Mouse (Mus musculus) bone marrow macrophage, adult 2 months (primary cell): ENCODE measurements around the gene Samd13. TPM values are rescaled to one million over a fixed set of nuclear protein-coding genes. Genes with fewer than 3 reads are reported as not detected.

Experiments
- H3K27ac ChIP-seq: 2 replicates; pipeline ENCODE4 v1.5.1; 2012; ENCODE audit warnings: low read depth, low read length; ENCODE audit not compliant: insufficient read depth
- H3K4me1 ChIP-seq: 2 replicates; pipeline ENCODE4 v1.6.1; 2012; ENCODE audit warnings: low read length; ENCODE audit not compliant: control insufficient read depth, insufficient read depth
- H3K4me3 ChIP-seq: 2 replicates; pipeline ENCODE4 v1.5.1; 2012; ENCODE audit warnings: mild to moderate bottlenecking, low read length, moderate library complexity; ENCODE audit not compliant: insufficient read depth
- CTCF ChIP-seq: IDR thresholded peaks from 2 replicates; pipeline ENCODE4 v1.5.1; 2012; ENCODE audit warnings: low read depth, mild to moderate bottlenecking, low read length, moderate library complexity
- POLR2A ChIP-seq: IDR thresholded peaks from 2 replicates; pipeline ENCODE4 v1.6.1; 2012; ENCODE audit warnings: mild to moderate bottlenecking, low read depth, low read length, borderline replicate concordance
- polyA plus RNA-seq: library from polyadenylated mRNA; stranded (reverse); fragments of >200 nt; gene quantifications from 2 replicates; pipeline ENCODE4 v1.2.4, GENCODE M21; 2012; ENCODE audit not compliant: missing spikeins, insufficient read depth, insufficient read length

The Samd13 gene
- polyA plus RNA-seq, 1 experiment = not detected

DNA sequence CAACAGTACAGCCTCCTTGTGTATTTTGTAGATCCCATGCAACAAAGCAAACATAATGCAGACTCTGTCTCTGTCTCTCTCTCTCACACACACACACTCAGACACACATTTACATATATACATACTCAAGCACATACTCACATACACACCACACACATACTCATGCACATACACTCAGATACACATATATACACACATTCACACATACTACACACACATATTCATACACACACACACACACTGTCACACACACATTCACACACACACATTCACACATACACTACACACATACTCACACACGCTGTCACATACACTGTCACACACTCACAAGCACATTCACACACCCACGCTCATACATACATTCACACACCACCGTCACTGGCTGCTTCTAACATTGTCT is 82.9 kb downstream of the Samd13 start:
- no peak for TF ChIP-seq POLR2A
- no peak for TF ChIP-seq CTCF
- H3K27ac ChIP-seq = no peak overlapping the region
- H3K4me3 ChIP-seq = no peak overlapping the region
- peaks cover 6% of the 10 kb centered on the region for H3K4me1 ChIP-seq

DNA sequence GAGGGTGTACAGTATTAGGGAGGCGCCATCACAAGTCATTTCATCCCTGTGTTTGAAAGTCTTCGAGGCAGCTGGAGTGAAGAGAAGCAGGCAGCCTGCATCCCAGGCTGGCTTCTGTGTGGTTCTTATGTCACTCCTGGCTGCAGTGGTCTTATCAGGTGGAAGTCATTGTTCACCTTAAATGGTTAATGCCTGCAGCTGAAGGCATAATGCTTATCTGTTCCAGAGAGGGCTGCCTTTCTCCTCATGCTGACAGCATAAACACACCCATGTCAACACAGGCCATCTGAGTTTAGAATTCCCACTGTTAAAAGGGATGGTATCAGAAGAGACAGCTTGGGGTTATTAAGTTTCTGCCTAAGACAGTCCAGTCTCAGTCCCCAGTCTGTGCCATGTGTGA is 84.2 kb downstream of the Samd13 start:
- Histone ChIP-seq H3K27ac (no peak overlapping the region), H3K4me3 (no peak overlapping the region), H3K4me1 (no peaks in the 10 kb centered on the region)
- TF ChIP-seq CTCF (no peak), POLR2A (no peak)

DNA sequence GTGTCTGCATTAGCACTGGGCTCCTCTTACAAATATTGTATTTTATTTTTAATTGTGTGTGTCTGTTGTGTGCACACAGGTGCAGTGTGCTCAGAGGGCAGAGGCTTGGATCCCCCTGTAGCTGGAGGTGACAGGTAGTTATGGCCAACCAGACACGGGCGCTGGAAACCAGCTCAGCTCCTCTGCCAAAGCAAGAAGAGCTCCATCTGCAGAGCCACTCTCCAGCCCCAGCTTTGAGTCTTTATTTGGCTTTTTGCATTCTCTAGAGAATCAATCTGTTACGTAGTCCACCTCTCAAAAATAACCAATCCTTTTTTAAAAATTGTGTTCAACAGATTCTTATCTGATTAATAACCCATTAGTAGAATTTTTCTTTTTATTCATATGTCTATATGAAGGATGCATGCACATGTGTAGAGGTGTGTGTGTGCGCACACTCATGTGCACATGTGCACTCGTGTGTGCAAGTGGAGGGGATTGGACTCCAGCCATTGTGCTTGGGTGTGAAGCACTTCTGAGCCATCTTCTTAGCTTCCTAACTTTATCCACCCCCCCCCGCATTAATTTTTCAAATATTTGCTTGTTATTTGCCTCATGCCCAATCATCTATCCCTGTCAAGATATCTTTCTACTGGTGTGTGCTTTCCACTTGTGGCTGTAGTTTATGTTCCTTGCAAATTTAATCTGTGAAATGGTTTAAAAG is 86.0 kb downstream of the Samd13 start:
- no peaks in the 10 kb centered on the region for H3K4me1 ChIP-seq
- no peak for TF ChIP-seq CTCF
- TF ChIP-seq POLR2A = no peak
- H3K4me3 ChIP-seq = no peak overlapping the region
- no peak overlapping the region for H3K27ac ChIP-seq

DNA sequence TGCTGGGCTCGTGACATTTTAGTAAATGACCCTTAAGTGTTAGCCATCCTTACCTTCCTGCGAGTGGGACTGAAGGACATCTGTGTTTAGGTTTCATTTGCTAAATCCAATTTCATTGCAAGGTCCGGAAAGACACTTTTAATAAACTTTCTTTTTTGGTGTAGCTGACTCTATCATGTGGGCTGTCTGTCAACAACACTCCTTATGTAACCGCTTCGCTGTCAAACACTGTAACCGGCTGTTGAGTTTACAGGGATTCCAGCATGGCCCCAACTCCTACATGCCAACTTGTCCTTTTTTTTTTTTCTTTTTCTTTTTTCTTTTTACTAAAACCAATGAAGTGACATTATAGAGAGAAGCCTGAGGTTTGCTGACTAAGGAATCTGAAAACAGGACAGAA is 87.0 kb downstream of the Samd13 start:
- no peak for TF ChIP-seq POLR2A
- TF ChIP-seq CTCF = no peak
- no peak overlapping the region for H3K27ac ChIP-seq
- H3K4me3 ChIP-seq = no peak overlapping the region
- no peaks in the 10 kb centered on the region for H3K4me1 ChIP-seq

DNA sequence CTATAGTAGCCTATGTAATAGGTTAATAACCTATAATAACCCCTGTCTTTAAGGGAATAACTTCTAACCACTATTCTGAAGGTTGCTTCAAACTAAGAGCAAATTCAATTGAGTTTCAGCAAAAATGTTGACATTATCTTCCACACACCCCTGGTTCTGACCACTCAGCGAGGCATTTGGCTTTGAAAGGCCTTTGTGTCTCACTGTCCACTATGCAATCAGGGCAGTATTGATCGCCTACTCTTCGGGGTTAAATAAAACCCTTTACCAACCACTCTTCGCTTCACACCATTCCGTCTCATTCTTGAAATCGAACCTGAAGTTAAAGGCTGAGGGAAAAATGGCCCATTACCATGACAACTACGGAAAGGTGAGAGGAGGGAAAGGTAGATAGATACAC is 88.5 kb downstream of the Samd13 start:
- no peak overlapping the region for H3K4me3 ChIP-seq
- H3K4me1 ChIP-seq = peaks cover 7% of the 10 kb centered on the region
- no peak overlapping the region for H3K27ac ChIP-seq
- TF ChIP-seq CTCF (no peak), POLR2A (no peak)

DNA sequence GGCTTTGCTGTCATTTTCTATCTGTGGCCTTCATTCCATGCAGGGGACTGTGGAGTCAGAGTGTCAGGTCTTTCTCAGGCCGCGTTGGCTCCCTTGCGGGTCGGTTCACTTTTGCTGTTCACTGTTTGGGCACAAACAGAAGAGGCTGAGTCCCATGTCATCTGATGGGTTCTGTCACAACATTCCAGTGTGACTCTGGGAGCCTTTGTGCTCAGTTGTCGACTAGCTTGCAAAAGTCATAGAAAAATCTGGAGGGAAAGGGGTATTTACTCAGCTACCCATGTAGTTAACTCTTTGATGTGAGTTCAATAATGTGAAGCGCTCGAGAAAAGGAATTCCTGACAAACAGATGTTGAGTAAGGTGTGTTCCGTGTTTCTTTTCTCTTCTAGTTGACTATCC is 89.0 kb downstream of the Samd13 start:
- Histone ChIP-seq H3K4me3 (no peak overlapping the region), H3K4me1 (peaks cover 7% of the 10 kb centered on the region), H3K27ac (no peak overlapping the region)
- TF ChIP-seq CTCF = no peak
- TF ChIP-seq POLR2A = no peak

DNA sequence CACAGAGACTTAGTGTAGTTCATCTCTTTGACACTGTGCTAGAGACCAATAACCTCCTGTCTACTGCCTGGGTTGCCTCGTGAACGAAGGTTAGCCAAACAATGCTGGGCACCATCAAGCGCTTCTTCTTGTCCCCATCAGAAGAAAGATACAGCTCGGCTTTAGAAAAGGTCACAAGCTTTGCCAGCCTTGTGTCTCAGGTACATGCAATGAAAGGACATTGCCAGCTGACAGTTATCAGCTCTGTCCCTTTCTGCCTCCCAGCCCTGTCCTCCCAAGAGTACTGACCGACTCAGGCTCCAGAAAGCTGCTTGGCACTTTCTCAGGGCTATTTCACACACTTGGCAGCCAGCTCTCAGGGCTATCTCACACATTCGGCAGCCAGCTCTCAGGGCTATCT is 90.0 kb downstream of the Samd13 start:
- peaks cover 7% of the 10 kb centered on the region for H3K4me1 ChIP-seq
- H3K4me3 ChIP-seq = no peak overlapping the region
- no peak overlapping the region for H3K27ac ChIP-seq
- TF ChIP-seq POLR2A (no peak), CTCF (no peak)

Other genes with a start within 250 kb of the Samd13 start
- gene Ctbs, start 235.8 kb downstream of the Samd13 start, polyA plus RNA-seq = 27.2 and 31.6 TPM in 2 replicates
- 4.0 and 7.2 TPM in 2 replicates for gene Spata1, start 185.8 kb downstream of the Samd13 start, polyA plus RNA-seq
- 450 and 503 TPM in 2 replicates for gene Gng5, start 185.8 kb downstream of the Samd13 start, polyA plus RNA-seq
- 39.9 and 47.4 TPM in 2 replicates for gene Rpf1, start 164.2 kb downstream of the Samd13 start, polyA plus RNA-seq
- not detected in 2 replicates for gene Uox, start 115.2 kb downstream of the Samd13 start, polyA plus RNA-seq
- not detected in 2 replicates for gene Dnase2b, start 70.0 kb downstream of the Samd13 start, polyA plus RNA-seq
- not detected in 2 replicates for gene 4930503B20Rik, start 34.3 kb downstream of the Samd13 start, polyA plus RNA-seq
- gene Prkacb, start 127.4 kb upstream of the Samd13 start, polyA plus RNA-seq = 107 and 120 TPM in 2 replicates
- gene Ttll7, start 166.8 kb upstream of the Samd13 start, polyA plus RNA-seq = not detected in 2 replicates